Mouse (Mus musculus): ENCODE measurements around the gene Kpna4.

Kpna4 gene

DNA sequence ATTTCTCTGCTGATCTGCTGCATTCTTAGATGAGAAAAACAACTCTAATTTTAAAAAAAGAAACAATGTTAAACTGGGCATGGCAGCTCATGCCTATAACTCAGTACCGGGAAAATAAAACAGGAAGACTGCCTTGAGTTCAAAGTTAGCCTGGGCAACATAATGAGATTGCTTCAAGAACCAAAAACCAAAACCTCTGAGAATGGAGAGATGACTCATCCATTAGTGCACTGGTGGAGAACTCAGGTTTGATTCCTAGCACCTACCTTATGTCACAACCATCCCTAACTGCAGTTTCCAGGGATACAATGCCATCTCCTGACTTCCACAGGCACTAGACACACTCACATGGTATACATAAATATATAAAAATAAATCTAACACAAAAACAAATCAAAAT, 17.8 kb downstream of the Kpna4 start:
- CTCF ChIA-PET = no interaction called here

DNA sequence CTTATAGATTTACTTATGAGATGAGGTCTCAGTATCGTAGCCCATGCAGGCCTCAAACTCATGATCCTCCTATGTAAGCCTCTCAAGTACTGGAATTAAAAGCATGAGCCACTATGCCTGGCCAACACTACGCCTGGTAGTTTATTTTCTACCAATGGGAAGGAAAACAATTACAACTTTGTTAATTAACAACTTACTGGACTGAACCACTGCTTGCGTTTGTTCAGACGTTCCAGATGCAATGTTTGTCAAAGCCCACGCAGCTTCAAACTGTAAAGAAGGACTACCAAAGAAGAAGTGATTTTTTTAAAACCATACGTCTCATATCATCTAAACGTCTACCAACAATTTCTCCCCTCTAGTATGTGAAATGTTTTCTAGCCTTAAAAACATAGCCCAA, 32.5 kb downstream of the Kpna4 start:
- CTCF ChIA-PET = interaction anchor here (0.7 kb wide), 1 partner anchor 8 kb away, joined by 5 read pairs; no protein-coding TSS in a partner anchor

DNA sequence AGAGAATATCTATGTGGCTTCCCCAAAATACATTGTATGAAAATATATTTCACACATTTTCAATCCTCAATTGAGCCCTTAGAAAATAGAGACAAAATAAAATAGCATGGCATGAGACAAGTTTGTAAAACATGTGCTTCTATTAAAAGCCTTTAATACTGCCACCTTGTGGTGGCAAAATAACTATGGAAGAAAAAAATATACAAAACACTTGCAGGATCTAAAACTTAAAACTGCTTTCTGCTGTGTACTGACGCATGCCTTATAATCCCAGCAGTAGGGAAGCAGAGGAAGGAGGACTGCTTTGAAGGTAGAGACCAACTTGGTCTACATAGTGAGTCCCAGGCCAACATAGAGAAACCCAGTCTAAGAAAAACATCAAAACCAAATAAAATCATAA, 62.9 kb downstream of the Kpna4 start:
- CTCF ChIA-PET = interaction anchor here (0.6 kb wide), 1 partner anchor 48 kb away, joined by 4 read pairs; no protein-coding TSS in a partner anchor

DNA sequence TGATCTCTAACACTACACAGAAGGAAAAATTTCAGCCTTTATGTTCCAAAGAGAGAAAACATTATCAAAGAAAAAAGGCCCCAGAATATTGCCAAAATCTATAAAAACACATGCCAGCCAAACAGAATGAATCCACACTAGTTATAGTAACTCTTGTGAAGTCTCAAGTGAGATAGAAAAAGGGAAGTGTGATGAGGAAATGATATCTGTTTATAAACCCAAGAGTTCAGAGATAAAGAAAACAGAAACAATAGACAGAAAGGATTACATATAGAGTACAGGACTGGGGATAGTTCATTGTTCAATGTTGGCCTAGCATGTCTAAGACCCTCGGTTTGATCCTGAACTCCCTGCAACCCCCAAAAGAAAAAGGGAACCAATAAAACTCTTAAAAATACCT, 64.1 kb downstream of the Kpna4 start:
- CTCF ChIA-PET = no interaction called here

DNA sequence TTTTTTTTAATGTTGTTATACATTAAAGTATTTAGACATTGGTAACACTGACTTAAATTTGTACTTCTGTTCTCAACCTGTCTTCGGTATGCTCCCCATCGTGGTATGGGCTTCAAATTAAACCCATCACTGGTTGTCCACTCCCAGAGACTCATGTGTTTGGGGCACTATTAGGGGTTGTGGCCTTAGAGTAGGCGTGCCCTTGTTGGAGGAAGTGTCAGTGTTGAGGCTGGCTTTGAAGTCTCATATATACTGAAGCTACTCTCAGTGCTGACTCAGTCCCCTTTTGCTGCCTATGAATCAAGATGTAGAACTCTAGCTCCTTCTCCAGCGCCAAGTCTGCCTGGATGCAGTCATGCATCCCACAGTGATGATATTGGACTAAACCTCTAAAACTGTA, 66.2 kb downstream of the Kpna4 start:
- CTCF ChIA-PET = interaction anchor here (0.5 to 0.6 kb wide), 2 partner anchors 14 to 175 kb away, joined by 3 read pairs; no protein-coding TSS in a partner anchor

DNA sequence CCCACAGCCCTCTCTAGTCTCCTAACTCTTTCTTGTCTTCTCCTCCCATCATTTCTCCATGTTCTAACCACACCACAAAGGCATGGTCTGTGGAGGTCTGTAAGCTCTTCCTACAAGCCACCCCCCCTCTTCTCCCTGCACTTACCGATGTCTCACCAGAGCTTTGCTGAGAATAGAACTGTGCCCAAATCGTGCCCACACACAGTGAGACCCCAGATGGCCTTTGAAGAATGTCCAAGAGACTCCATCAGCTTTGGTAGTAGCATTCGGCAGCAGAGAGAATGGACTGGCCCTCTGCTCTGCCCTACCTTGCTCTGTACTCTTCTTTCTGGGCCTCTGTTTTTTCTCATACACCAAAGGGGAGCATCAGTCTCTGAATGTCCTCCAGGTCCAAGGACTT, 71.0 kb downstream of the Kpna4 start:
- CTCF ChIA-PET = no interaction called here

DNA sequence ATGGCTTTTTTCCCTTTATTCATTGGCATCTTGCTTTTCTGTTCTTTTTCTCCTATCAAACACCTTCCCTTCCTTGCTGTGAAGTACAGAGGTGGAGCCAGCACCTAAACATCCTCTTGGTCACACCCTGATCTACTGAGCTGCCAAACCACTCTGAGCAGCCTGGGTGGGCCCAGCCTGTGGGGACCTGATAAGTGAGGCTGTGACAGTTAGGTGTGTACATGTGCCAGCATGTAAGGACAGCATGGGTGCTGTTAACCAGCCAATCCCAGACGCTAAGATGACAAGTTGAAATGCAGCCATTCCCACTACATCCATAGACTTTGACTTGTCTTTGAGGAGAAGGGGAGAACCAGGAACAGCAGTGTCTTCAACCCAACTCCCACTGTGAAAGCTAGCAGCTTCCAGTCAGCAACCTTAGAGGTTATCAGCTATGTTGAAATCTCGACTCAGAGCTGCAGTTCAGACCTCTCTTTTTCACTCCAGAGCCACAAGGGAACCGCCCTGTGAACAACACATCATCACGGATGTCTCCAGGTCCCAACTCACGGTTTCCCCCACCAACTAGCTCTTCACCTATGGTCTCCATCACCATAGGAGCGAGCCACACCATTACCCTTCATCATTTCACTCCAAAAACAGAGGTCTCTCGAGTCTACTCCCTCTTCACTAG, 72.0 kb downstream of the Kpna4 start:
- CTCF ChIA-PET = no interaction called here

DNA sequence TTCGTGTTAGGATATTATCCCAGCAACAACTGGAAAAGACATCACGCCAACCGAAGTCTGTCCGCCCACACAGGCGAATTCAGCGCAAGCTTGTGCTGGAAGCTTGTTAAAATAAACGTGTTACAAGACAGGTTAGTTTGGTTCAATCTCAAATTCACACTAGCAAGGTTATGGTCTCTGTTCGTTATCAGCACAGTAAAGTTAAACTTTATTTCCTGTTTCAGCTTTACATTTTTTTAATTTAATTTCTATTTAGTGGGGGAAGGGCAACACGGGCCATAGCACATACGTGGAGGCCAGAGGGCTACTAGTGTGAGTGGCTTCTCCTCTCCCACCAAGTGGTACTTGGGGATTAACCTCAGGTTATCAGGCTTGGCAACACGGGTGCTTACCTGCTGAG, 75.0 kb downstream of the Kpna4 start:
- CTCF ChIA-PET = interaction anchor here (0.9 kb wide), 1 partner anchor 133 kb away, joined by 3 read pairs; no protein-coding TSS in a partner anchor

DNA sequence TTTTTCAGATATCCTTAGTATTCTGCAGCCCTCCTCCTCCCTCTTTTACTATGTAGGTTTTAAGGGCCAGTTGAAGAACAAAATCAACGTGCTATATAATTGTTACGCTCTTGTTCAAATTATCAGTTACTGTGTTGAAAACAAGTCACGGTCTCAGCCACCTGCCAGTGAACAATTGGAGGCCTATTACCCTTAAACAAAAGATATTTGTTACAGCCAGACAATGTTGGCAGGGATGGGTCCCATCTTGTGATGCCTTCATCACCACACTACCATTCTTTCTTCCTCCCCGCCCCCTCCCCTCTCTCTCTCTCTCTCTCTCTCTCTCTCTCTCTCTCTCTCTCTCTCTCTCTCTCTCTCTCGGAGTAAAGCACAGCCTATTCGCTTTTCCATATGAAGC, 77.9 kb downstream of the Kpna4 start:
- CTCF ChIA-PET = interaction anchor here (1.3 kb wide), 1 partner anchor 392 kb away, joined by 5 read pairs; no protein-coding TSS in a partner anchor

DNA sequence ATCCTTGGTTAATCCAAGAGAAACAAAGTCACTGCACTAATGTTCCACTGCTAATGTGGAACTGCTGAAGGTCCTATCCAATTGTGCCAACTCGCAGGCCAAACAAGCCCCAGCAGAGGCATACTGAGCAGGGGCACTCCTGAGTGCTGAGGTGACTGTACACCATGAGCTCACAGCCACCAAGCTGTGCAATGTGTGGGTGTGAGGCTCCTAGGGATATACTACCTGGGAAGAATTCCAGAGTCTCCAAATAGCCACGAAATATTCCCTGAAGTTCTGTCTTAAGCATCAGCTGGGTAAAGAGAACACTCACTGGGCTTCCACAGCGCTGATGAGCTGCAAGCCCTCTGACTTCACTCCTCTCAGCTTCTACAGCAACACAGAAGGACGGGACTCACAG, 79.2 kb downstream of the Kpna4 start:
- CTCF ChIA-PET = no interaction called here

DNA sequence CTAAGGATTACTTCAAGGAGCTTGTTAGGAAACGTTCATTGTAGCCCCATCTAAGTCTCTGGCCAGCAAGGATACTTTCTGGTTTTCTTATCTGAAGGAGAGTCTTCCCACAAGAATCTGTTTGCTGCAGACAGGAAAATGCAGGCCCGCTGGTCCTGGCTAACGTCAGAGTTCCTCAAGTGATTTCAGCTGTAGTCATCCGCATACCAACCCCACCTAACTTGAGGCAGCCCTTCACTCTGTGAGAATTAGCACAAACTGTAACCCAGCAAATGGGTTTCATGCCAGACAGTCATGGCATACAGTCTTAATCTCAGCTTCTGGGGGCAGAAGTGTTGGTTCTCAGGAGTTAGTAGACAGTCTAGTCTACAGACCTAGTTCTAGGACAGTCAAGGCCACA, 80.4 kb downstream of the Kpna4 start:
- CTCF ChIA-PET = interaction anchor here (0.7 kb wide), 2 partner anchors 14 to 351 kb away, joined by 3 read pairs; no protein-coding TSS in a partner anchor

DNA sequence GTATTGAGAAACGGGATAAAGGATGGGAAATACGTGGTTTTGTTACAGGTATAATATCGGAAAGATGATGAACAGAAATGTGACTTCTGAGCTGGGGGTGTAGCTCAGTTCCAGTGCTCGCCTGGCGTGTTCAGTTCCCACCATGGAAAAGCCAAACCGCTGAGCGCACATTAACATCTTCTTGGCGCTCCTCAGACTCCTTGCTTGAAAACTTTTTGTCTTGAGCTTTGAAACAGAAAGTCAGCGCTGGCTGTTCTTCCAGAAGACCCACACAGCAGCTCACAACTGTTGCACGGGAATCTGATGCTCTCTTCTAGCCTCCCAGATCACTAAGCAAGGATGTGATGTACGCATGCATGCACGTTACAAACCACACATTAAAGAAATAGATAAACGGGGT, 81.2 kb downstream of the Kpna4 start:
- CTCF ChIA-PET = interaction anchor here (0.6 to 0.7 kb wide), 2 partner anchors 14 to 350 kb away, joined by 3 read pairs; no protein-coding TSS in a partner anchor

DNA sequence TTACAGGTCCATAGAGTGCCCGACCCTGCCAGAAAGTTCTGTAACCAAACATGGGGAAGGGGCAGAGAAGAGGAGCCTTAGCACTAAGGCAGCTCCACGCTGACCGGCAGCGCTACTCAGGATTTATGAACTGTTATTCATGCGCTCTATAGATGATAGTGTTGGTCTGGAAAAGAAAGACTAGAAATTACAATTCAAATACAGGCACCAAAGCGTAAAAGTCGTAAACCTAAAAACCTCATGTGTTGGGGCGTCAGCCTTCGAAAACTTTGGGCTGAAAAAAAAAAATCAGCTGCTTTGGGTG, 81.6 kb downstream of the Kpna4 start:
- CTCF ChIA-PET = interaction anchor here (0.6 to 1.1 kb wide), 2 partner anchors 13 to 37 kb away, joined by 3 to 4 read pairs; no protein-coding TSS in a partner anchor

DNA sequence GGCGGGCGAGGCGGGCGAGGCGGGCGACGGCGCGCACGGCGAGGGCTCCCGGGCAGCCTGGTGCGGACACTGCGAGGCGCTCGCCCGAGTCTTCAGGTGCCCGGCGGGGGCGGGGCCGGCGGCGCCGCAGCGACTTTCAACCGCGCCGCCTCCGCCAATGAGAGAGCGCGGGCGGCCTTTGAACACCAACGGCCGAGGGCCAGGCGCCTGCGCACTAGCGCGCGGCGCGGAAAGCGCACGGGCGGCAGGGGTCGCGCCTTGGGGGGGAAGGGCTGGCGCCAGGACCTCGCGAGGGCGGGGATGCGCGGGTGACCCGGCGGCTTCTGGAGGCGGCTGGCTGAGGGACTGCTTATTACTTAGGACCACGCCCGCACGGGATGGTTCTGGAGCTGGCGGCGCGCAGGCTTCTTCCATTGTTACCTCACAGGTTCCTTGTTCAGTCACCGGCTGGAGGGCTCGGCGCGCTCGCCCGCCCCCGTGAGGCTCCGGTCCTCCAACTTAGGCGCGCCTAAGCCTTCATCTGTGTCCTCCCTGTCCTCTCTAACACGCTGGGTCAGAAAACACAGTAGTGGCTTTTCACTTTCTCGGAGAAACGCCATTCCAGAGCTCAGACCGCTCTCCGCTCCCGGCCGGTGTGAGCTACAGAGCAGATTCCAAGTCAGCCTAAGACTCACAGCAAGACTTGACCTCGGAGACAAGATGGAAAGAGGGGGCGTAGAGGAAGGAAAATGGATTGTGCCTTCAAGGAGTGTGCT, 82.1 kb downstream of the Kpna4 start, which contains the start of gene Trim59:
Gene Trim59, minus strand, starts transcription at position 111 of the 755 bp plus-strand sequence.
- CTCF ChIA-PET = interaction anchor here (0.6 to 1.1 kb wide), 3 partner anchors 13 to 37 kb away, joined by 3 to 4 read pairs (median 3); no protein-coding TSS in a partner anchor

DNA sequence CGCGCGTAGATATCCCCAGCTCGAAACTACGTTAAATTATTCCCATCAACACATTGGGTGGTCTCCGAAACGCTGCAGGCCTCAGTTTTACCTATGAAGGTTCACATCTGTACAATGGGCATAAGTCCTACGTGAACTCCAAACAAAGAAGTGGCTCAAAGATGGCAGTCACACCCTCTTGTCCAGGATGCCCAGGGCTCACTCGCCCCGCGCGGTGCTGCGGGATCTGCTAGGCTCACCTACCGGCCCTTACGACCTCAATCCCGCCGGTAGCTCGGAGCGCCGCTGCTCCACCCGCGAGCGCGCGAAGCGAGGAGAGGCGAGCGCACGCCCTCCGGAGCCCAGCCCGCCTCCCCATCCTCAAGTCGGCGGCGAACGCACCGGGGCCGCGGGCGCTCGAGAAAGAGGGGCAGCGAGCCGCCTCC, 82.7 kb downstream of the Kpna4 start:
- CTCF ChIA-PET = interaction anchor here (0.6 to 1.1 kb wide), 2 partner anchors 24 to 36 kb away, joined by 3 to 4 read pairs; no protein-coding TSS in a partner anchor

DNA sequence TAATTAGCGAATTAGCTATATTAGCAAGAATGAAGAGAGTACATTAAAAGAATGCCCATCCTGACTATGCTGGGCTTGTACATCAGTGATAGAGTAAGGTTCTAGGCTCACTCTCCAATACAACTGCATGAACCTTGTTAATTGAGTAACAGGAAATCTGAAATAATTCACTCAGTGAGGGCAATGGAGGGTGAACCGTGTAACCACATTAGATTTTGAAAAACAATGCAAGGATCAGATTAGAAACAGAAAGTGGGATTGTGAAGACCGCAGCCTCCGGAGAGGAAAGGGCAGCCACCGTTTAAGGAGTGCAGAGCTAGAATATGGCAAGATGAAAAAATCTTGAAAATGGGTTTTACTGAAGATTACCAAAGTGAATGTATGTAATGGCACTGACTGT, 85.6 kb downstream of the Kpna4 start:
- CTCF ChIA-PET = no interaction called here

DNA sequence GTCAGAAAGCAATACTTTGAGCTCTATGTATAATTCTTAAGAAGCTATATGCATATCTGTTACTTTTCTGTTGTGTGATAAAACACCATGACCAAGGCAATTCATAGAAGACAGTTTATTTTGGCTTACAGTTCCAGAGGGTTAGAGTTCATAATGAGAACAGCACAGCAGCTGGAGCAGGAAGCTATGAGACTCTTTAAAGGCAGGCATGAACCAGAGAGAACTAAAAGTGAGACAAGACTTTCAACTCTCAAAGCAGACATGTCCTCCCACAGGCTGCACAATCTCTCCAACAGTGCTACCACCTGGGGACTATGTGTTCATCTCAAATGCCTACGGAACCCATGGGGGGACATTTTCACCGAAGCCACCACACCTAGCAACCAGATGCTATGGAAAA, 86.8 kb downstream of the Kpna4 start:
- CTCF ChIA-PET = interaction anchor here (0.6 to 0.9 kb wide), 2 partner anchors 17 to 20 kb away, joined by 3 read pairs; no protein-coding TSS in a partner anchor

DNA sequence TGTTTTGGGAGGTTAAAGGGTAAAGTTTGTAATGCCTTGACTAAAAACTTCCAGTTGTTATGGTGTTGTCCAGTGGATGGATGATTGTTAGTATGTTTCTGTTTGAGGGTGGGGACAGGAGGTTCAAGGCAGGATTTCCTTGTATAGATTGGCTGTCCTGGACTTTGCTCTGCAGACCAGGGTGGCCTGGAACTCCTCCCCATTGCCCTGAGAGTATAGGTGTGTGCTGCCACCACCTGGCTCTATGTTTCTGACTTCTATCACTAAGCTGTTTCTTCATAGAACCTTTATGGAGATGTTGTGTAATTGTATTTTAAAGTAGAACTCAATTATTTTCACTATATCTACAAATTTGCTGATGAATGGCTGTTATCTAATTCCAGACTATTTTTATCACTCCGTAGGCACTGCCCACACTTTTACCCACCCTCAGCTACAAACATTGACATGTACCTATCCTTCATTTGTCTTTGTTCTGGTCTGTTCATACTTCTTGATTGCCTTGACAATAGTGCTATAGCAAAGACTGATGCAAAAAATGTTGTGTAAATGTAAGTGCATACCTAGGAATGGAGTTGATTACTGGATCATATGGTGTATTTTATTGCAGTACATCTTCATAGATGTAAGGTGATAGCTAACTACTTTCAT, 100.7 kb downstream of the Kpna4 start:
- CTCF ChIA-PET = no interaction called here

DNA sequence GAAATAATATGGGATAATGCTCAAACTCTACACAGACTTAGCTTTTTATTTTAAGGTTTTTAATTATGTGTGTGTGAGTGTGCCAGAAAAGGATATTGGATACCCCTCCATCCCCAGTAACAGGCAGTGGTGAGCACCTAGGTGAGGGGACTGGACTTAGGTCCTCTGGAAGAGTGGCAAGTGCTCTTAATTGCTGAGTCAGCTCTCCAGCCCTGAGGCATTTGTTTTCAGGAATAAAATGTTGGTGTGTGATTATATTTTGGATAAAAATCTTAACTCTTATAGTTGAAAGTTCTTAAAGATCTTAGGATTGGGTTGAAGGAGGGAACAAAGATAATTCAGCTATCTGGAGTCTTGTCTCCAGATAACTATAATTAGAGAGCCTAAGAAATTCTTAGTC, 106.1 kb downstream of the Kpna4 start:
- CTCF ChIA-PET = interaction anchor here (0.6 to 0.8 kb wide), 3 partner anchors 19 to 58 kb away, joined by 3 read pairs; no protein-coding TSS in a partner anchor

DNA sequence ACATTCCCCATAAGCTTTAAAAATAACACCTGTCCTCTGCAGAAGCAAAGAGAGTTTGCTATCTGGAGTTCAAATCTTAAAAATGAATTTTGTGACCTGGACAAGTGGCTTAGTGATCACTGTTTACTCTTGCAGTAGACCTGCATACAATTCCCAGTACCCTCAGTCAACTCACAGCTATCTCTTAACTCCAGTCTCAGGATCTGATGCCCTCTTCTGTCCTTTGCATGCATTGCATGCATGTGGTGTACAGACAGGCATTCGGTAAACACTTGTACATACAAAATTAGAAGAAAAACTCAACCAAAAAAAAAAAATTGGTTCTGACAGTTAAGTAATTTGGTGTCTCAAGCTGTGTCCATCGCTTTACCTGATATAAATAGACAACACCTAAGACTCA, 106.6 kb downstream of the Kpna4 start:
- CTCF ChIA-PET = interaction anchor here (0.6 to 0.9 kb wide), 4 partner anchors 9 to 24 kb away, joined by 3 to 5 read pairs (median 3); no protein-coding TSS in a partner anchor

DNA sequence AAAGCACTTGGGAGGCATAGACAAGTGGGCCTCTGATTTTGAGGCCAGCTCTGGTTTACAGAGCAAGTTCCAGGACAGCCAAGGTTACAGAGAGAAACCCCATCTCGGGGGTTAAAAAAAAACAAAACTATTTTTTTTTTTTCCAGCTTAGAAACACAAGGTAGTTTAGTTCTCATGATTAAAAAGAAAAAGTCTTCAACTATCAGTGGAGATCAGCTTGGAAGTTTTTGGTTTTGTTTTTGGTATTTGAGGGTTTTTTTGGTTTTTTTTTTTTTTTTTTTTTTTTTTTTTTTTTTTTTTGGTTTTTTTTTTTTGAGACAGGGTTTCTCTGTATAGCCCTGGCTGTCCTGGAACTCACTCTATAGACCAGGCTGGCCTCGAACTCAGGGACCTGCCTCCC, 108.3 kb downstream of the Kpna4 start:
- CTCF ChIA-PET = interaction anchor here (0.6 to 0.7 kb wide), 2 partner anchors 46 to 88 kb away, joined by 3 to 6 read pairs; no protein-coding TSS in a partner anchor

DNA sequence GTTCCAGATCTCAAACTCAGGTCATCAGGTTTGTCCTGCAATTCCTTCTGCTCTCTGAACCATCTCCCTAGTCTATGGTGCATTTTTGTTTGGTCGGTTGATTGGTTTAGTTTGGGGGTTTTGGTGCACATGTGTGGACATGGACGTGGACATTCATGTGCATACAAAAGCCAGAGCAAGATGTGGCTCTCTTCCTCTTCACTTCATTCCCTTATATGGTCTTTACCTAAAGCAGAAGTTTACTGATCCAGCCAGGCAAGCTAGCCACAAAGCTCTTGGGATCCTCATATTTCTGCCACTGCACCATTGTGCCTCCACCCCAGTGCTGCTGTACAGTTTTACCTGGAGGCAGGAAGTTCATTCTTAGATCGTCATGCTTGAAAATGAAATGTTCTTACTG, 109.7 kb downstream of the Kpna4 start:
- CTCF ChIA-PET = no interaction called here

Measured in spleen, embryonic (tissue).